Mouse (Mus musculus) thymus, postnatal 14 days (tissue): ENCODE measurements at regions not wholly inside any gene's neighbourhood (a gene's known extent, or its start where the extent isn't known, plus 50 kb on each side); places are given as distances from the start of the nearest gene placed in this dataset.

Experiments
- DNase-seq: peaks from one replicate; pipeline ENCODE4 v3.0.0; 2021

GRCm38 (mm10) chrX:42431851-42432635 lies 57.4 kb upstream of the Tex13c2 start:
- no peak for DNase-seq
